Mouse (Mus musculus): ENCODE data around the gene Atp2c1. TPM values are rescaled to one million over a fixed set of nuclear protein-coding genes. Genes with fewer than 3 reads are reported as not detected.

Gene Atp2c1
- polyA plus RNA-seq, 1 experiment from 2014 or later, result 74.3 TPM

GRCm38 (mm10) chr9:105467787-105468186, 59.3 kb downstream of the Atp2c1 start:
- no peaks in the 10 kb centered on the region for H3K27me3 ChIP-seq (ENCODE audit: insufficient read depth, low read length)
- peak; percentile 14 for DNase-seq
- H3K4me3 ChIP-seq (ENCODE audit: low read depth, low read length), result no peak overlapping the region
- ATAC-seq (ENCODE audit: insufficient read depth), result no peak
- no peaks in the 10 kb centered on the region for H3K4me1 ChIP-seq (ENCODE audit: insufficient read depth)
- H3K36me3 ChIP-seq (ENCODE audit: insufficient read depth), result peaks cover 37% of the 10 kb centered on the region
- no peak overlapping the region for H3K27ac ChIP-seq (ENCODE audit: low read depth)
- no peak overlapping the region for H3K4me2 ChIP-seq
- H3K9ac ChIP-seq, result no peak overlapping the region
- TF ChIP-seq CTCF (IDR thresholded peaks at IDR 0.05; ENCODE audit: low read depth), result peak; percentile 40
- 0 out of 2 replicates have a peak, but pooled peaks cover 5% of the 10 kb centered on the region for H3K9me3 ChIP-seq (ENCODE audit: low read depth, low read length)
- WGBS, result 94% methylated on average over 3 of the region's 3 CpGs

GRCm38 (mm10) chr9:105461496-105461895, 65.6 kb downstream of the Atp2c1 start:
- Histone ChIP-seq H3K9ac (no peak overlapping the region), H3K27ac (ENCODE audit: low read depth) (no peak overlapping the region), H3K4me2 (no peak overlapping the region), H3K4me3 (ENCODE audit: low read depth, low read length) (no peak overlapping the region), H3K36me3 (ENCODE audit: insufficient read depth) (peaks cover 45% of the 10 kb centered on the region), H3K4me1 (ENCODE audit: insufficient read depth) (no peaks in the 10 kb centered on the region), H3K27me3 (ENCODE audit: insufficient read depth, low read length) (no peaks in the 10 kb centered on the region), H3K9me3 (ENCODE audit: low read depth, low read length) (no peaks in the 10 kb centered on the region)
- no peak for DNase-seq
- no peak for ATAC-seq (ENCODE audit: insufficient read depth)
- no peak for TF ChIP-seq CTCF (IDR thresholded peaks at IDR 0.05; ENCODE audit: low read depth)
- WGBS, result 83% methylated on average over 7 of the region's 7 CpGs

- Histone ChIP-seq H3K9me3 (ENCODE audit: low read depth, low read length) (no peaks in the 10 kb centered on the region), H3K4me2 (no peak overlapping the region), H3K4me3 (ENCODE audit: low read depth, low read length) (no peak overlapping the region), H3K36me3 (ENCODE audit: insufficient read depth) (peaks cover 42% of the 10 kb centered on the region), H3K9ac (no peak overlapping the region), H3K4me1 (ENCODE audit: insufficient read depth) (no peaks in the 10 kb centered on the region), H3K27ac (ENCODE audit: low read depth) (no peak overlapping the region), H3K27me3 (ENCODE audit: insufficient read depth, low read length) (no peaks in the 10 kb centered on the region)
- no peak for TF ChIP-seq CTCF (IDR thresholded peaks at IDR 0.05; ENCODE audit: low read depth)
- 88% methylated on average over 13 of the region's 13 CpGs for WGBS
- ATAC-seq (ENCODE audit: insufficient read depth) (no peak), DNase-seq (peak; percentile 19)
Observed at GRCm38 (mm10) chr9:105459032-105459431, 68.1 kb downstream of the Atp2c1 start.

- Histone ChIP-seq H3K36me3 (ENCODE audit: insufficient read depth) (peaks cover 60% of the 10 kb centered on the region), H3K9ac (no peak overlapping the region), H3K4me2 (no peak overlapping the region), H3K27ac (ENCODE audit: low read depth) (no peak overlapping the region), H3K4me3 (ENCODE audit: low read depth, low read length) (no peak overlapping the region), H3K27me3 (ENCODE audit: insufficient read depth, low read length) (no peaks in the 10 kb centered on the region), H3K9me3 (ENCODE audit: low read depth, low read length) (no peaks in the 10 kb centered on the region), H3K4me1 (ENCODE audit: insufficient read depth) (no peaks in the 10 kb centered on the region)
- 91% methylated on average over 6 of the region's 6 CpGs for WGBS
- DNase-seq, result peak; percentile 16
- TF ChIP-seq CTCF (IDR thresholded peaks at IDR 0.05; ENCODE audit: low read depth), result no peak
- ATAC-seq (ENCODE audit: insufficient read depth), result no peak
Observed at GRCm38 (mm10) chr9:105408549-105408948, 118.6 kb downstream of the Atp2c1 start.

GRCm38 (mm10) chr9:105395218-105395627, 131.9 kb downstream of the Atp2c1 start, which contains the start of the genes Aste1 and Nek11:
Gene Aste1 (plus strand): TSS chr9:105395392.
Gene Nek11 (minus strand): TSS chr9:105395524.
- Histone ChIP-seq H3K27ac (ENCODE audit: low read depth) (peak within 1 kb of the TSS; percentile 94), H3K4me2 (peak within 1 kb of the TSS; percentile 74), H3K4me3 (ENCODE audit: low read depth, low read length) (peak within 1 kb of the TSS; percentile 69), H3K9ac (peak within 1 kb of the TSS; percentile 63), H3K4me1 (ENCODE audit: insufficient read depth) (no peaks in the 10 kb centered on the region), H3K9me3 (ENCODE audit: low read depth, low read length) (no peaks in the 10 kb centered on the region), H3K36me3 (ENCODE audit: insufficient read depth) (peaks cover 22% of the 10 kb centered on the region), H3K27me3 (ENCODE audit: insufficient read depth, low read length) (no peaks in the 10 kb centered on the region)
- 0 out of 2 replicates have a peak, but pooled peaks have one; percentile 4 for TF ChIP-seq CTCF (IDR thresholded peaks at IDR 0.05; ENCODE audit: low read depth)
- ATAC-seq (ENCODE audit: insufficient read depth) (peak; percentile 98), DNase-seq (peak; percentile 98)
- under 1% methylated on average over 41 of the region's 44 CpGs for WGBS

- Histone ChIP-seq H3K4me2 (peak overlapping the region; percentile 74), H3K9ac (peak overlapping the region; percentile 63; the same call in 1 of the 2 replicates), H3K27me3 (ENCODE audit: insufficient read depth, low read length) (no peaks in the 10 kb centered on the region), H3K4me1 (ENCODE audit: insufficient read depth) (no peaks in the 10 kb centered on the region), H3K9me3 (ENCODE audit: low read depth, low read length) (no peaks in the 10 kb centered on the region), H3K4me3 (ENCODE audit: low read depth, low read length) (peak overlapping the region; percentile 69), H3K27ac (ENCODE audit: low read depth) (no peak overlapping the region), H3K36me3 (ENCODE audit: insufficient read depth) (peaks cover 22% of the 10 kb centered on the region)
- DNase-seq, result no peak
- ATAC-seq (ENCODE audit: insufficient read depth), result peak; percentile 42
- 10% methylated on average over 11 of the region's 11 CpGs for WGBS
- TF ChIP-seq CTCF (IDR thresholded peaks at IDR 0.05; ENCODE audit: low read depth), result no peak
Observed at GRCm38 (mm10) chr9:105394720-105395119, 132.4 kb downstream of the Atp2c1 start.

GRCm38 (mm10) chr9:105390616-105391015, 136.5 kb downstream of the Atp2c1 start:
- Histone ChIP-seq H3K27ac (ENCODE audit: low read depth) (no peak overlapping the region), H3K27me3 (ENCODE audit: insufficient read depth, low read length) (no peaks in the 10 kb centered on the region), H3K9ac (no peak overlapping the region), H3K4me1 (ENCODE audit: insufficient read depth) (no peaks in the 10 kb centered on the region), H3K4me3 (ENCODE audit: low read depth, low read length) (no peak overlapping the region), H3K4me2 (no peak overlapping the region), H3K36me3 (ENCODE audit: insufficient read depth) (no peaks in the 10 kb centered on the region), H3K9me3 (ENCODE audit: low read depth, low read length) (no peaks in the 10 kb centered on the region)
- no peak for TF ChIP-seq CTCF (IDR thresholded peaks at IDR 0.05; ENCODE audit: low read depth)
- no peak for ATAC-seq (ENCODE audit: insufficient read depth)
- WGBS, result 47% methylated on average over 4 of the region's 5 CpGs
- DNase-seq, result no peak
